Mouse (Mus musculus) gonadal fat pad, adult 2 months (tissue): ENCODE data around the gene Them4. TPM values are rescaled to one million over a fixed set of nuclear protein-coding genes. Genes with fewer than 3 reads are reported as not detected.
A peak's percentile ranks its signal among the peaks of the same experiment; 100 is the strongest.
"Not testable (repeated sequence)": the region's sequence is repeated elsewhere in the genome, so short reads cannot be mapped to it uniquely, and the experiment has no call there.

Experiments used
- DNase-seq: peaks from one replicate; pipeline ENCODE4 v3.0.0-alpha.2; 2012; ENCODE audit warnings: low read depth
- polyA plus RNA-seq: library from polyadenylated mRNA; depleted of rRNA; stranded (reverse); fragments of >200 nt; gene quantifications from 2 replicates; pipeline ENCODE4 v1.2.3, GENCODE M21; 2012; rRNA removed

Gene Them4
- 4.8 and 6.8 TPM in 2 replicates for polyA plus RNA-seq

GRCm38 (mm10) chr3:94309633-94310363, at the start of gene Them4:
Them4 (plus strand) TSS chr3:94310089.
- DNase-seq, result peak; percentile 82

- DNase-seq, result no peak
Observed at GRCm38 (mm10) chr3:94260598-94260997, 49.3 kb upstream of the Them4 start.

- DNase-seq, result not testable (repeated sequence)
Observed at GRCm38 (mm10) chr3:94263736-94264135, 46.2 kb upstream of the Them4 start, which contains the start of gene Gm4778. Gm4778 (plus strand) TSS chr3:94264036.

- no peak for DNase-seq
Observed at GRCm38 (mm10) chr3:94275991-94276390, 33.9 kb upstream of the Them4 start.

GRCm38 (mm10) chr3:94305457-94305856, 4.4 kb upstream of the Them4 start:
- no peak for DNase-seq

- no peak for DNase-seq
Observed at GRCm38 (mm10) chr3:94306975-94307374, 2.9 kb upstream of the Them4 start.

- no peak for DNase-seq
Observed at GRCm38 (mm10) chr3:94310491-94310890, 602 bp downstream of the Them4 start.

GRCm38 (mm10) chr3:94310911-94311310, 1.0 kb downstream of the Them4 start:
- no peak for DNase-seq

GRCm38 (mm10) chr3:94311376-94311775, 1.5 kb downstream of the Them4 start:
- DNase-seq, result no peak

GRCm38 (mm10) chr3:94328681-94329080, 18.8 kb downstream of the Them4 start:
- DNase-seq, result no peak

GRCm38 (mm10) chr3:94334442-94334841, 24.6 kb downstream of the Them4 start:
- no peak for DNase-seq

GRCm38 (mm10) chr3:94338522-94338921, 28.6 kb downstream of the Them4 start:
- no peak for DNase-seq

GRCm38 (mm10) chr3:94341959-94342422, 32.1 kb downstream of the Them4 start, which contains the start of gene Them5:
Them5 (plus strand) TSS chr3:94342099.
- DNase-seq, result no peak

- no peak for DNase-seq
Observed at GRCm38 (mm10) chr3:94342552-94342951, 32.7 kb downstream of the Them4 start.

GRCm38 (mm10) chr3:94344182-94344581, 34.3 kb downstream of the Them4 start:
- DNase-seq, result peak; percentile 65

- DNase-seq, result peak; percentile 61
Observed at GRCm38 (mm10) chr3:94344897-94345296, 35.0 kb downstream of the Them4 start.

- DNase-seq, result no peak
Observed at GRCm38 (mm10) chr3:94348146-94348545, 38.3 kb downstream of the Them4 start.

GRCm38 (mm10) chr3:94360812-94361211, 50.9 kb downstream of the Them4 start:
- no peak for DNase-seq

- no peak for DNase-seq
Observed at GRCm38 (mm10) chr3:94362138-94362537, 52.2 kb downstream of the Them4 start, which contains the start of gene C2cd4d. C2cd4d (plus strand) TSS chr3:94362438.

GRCm38 (mm10) chr3:94363291-94364153, 53.6 kb downstream of the Them4 start:
- no peak for DNase-seq

GRCm38 (mm10) chr3:94364154-94364526, 54.3 kb downstream of the Them4 start:
- no peak for DNase-seq

GRCm38 (mm10) chr3:94366761-94367160, 56.9 kb downstream of the Them4 start:
- DNase-seq, result no peak

- no peak for DNase-seq
Observed at GRCm38 (mm10) chr3:94367511-94367910, 57.6 kb downstream of the Them4 start.
